ENCODE assay signal across 8 mouse cellular contexts in genomic region chr2:147846968-147847749, GRCm38 (mm10).
DNase-seq lines count a peak whose midpoint lies in the region; ATAC-seq and TF ChIP-seq lines count a peak whose summit lies in the region.

No protein-coding gene starts in this region.

- peak; percentile 21 to 25 for DNase-seq in left cerebral cortex, postnatal 14 days (ENCODE audit: low spot score in 2 of 2)
- no peak for DNase-seq in left cerebral cortex, adult 11 months (ENCODE audit: low spot score)
- DNase-seq in brain, embryonic 14.5 days (ENCODE audit: low read depth), result peak; percentile 73
- peak; percentile 37 for DNase-seq in kidney, postnatal 10 days
- peak; percentile 71 for DNase-seq in stomach, postnatal 0 days (ENCODE audit: low spot score)
- DNase-seq in heart, postnatal 25 days (ENCODE audit: low spot score), result no peak
- DNase-seq in urinary bladder, postnatal 25 days (ENCODE audit: low spot score), result no peak

- H3K9me3 ChIP-seq in stomach, postnatal 0 days (ENCODE audit: control insufficient read depth, low read length), result no peaks in the 10 kb centered on the region

- no peak for TF ChIP-seq EP300 in stomach, postnatal 0 days (optimal IDR thresholded peaks at IDR 0.05)

- ATAC-seq in megakaryocyte progenitor cell, adult 5-6 weeks (replicated peaks; ENCODE audit: poor library complexity), result 0 out of 2 replicates have a peak, but pooled peaks have one; percentile 39
- peak; percentile 72; the same call in 1 of the 2 replicates for ATAC-seq in stomach, postnatal 0 days (ENCODE audit: low FRiP score, low TSS enrichment)

- H3K27me3 ChIP-seq in stomach, postnatal 0 days (ENCODE audit: control insufficient read depth, insufficient read depth, low read length), result no peaks in the 10 kb centered on the region

- no peak overlapping the region for H3K4me2 ChIP-seq in stomach, postnatal 0 days (replicated peaks; ENCODE audit: low read depth)

- 24% methylated on average over 10 of the region's 10 CpGs for WGBS in stomach, postnatal 0 days

- TF ChIP-seq CTCF in brain, embryonic 14.5 days (IDR thresholded peaks at IDR 0.05; ENCODE audit: borderline replicate concordance, extremely low read depth, insufficient read depth, insufficient read length), result peak; percentile 67
- TF ChIP-seq CTCF in stomach, postnatal 0 days (IDR thresholded peaks at IDR 0.05; ENCODE audit: low read depth), result peak; percentile 79

- intact Hi-C loops in left cerebral cortex, postnatal 14 days (cut with DNase I), result no loop called here
- intact Hi-C loops in heart, postnatal 25 days (cut with DNase I), result loop anchor here (5.0 kb wide), 1 partner anchor 265 kb away; no protein-coding TSS in a partner anchor

- TF ChIP-seq POLR2A in brain, embryonic 14.5 days (IDR thresholded peaks at IDR 0.05; ENCODE audit: borderline replicate concordance, extremely low read depth, insufficient read depth, insufficient read length, poor library complexity, severe bottlenecking), result no peak

- H3K9ac ChIP-seq in stomach, postnatal 0 days (ENCODE audit: low read length), result no peak overlapping the region

- H3K36me3 ChIP-seq in stomach, postnatal 0 days (ENCODE audit: control insufficient read depth, insufficient read depth, low read length), result no peaks in the 10 kb centered on the region

- H3K4me1 ChIP-seq in stomach, postnatal 0 days (replicated peaks; ENCODE audit: control insufficient read depth, insufficient read depth), result no peaks in the 10 kb centered on the region

- no peak overlapping the region for H3K27ac ChIP-seq in stomach, postnatal 0 days (replicated peaks)

- no peak overlapping the region for H3K4me3 ChIP-seq in stomach, postnatal 0 days (ENCODE audit: low read depth, low read length)

Comparison
In these comparisons a context has a peak if more than half of its experiments do, and no peak if none do; other contexts are left out.
1. DNase-seq: peak in left cerebral cortex, postnatal 14 days (2 of 2), brain, embryonic 14.5 days (single experiment), kidney, postnatal 10 days (single experiment) and stomach, postnatal 0 days (single experiment); none in left cerebral cortex, adult 11 months (single experiment), heart, postnatal 25 days (single experiment) and urinary bladder, postnatal 25 days (single experiment).